Mouse (Mus musculus): ENCODE measurements around the gene Ifitm2.
A peak's percentile ranks its signal among the peaks of the same experiment; 100 is the strongest.

The Ifitm2 gene

DNA sequence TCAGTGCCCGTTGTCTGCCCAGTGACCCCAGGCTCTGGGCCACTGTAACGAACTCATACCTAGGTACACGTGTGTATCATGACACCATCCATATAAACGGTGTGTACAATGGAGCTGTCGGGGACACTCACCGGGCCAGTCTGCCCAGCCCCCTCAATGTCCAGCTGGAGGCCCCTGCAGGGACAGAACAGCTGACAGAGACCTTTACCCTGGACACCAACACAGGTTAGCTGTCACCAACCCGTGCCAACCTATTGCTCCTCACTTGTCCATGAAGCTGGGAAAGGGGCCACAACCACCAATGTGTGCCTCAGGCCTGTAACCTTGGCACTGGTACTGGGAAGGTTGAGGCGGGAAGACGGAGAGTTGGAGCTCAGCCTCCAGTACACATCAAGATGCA is 13.4 kb downstream of the Ifitm2 start:
- DNase-seq = no peak

- peak; percentile 84 to 86 for DNase-seq
Measured at GRCm38 (mm10) chr7:140941222-140942051, 14.3 kb downstream of the Ifitm2 start, which contains the start of gene Pgghg. Pgghg (plus strand) TSS chr7:140941391.

DNA sequence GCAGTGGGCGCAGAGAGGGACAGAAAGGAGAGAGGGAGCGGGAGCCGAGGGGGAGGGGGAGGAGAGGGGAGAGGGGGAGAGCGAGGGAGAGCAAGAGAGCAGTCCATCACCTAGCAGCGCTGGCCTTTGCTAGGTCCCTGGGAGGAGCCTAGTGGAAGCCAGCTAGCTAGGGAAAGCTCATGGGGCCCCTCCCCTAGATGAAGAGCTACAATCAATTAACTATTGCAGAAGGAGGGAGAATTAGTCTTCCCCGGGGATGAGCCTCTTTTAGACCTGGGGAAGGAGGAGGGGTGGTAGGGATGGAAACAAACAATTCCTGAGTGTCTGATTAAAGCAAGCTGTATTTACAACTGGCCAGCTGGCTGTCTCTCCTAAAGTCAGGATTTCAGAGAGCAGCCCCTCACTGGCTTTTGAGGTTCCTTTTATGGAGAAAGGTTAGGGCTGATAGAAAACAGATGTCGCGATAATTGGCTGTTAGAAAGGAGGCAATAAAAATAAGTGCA is 16.1 kb downstream of the Ifitm2 start:
- DNase-seq = no peak

DNA sequence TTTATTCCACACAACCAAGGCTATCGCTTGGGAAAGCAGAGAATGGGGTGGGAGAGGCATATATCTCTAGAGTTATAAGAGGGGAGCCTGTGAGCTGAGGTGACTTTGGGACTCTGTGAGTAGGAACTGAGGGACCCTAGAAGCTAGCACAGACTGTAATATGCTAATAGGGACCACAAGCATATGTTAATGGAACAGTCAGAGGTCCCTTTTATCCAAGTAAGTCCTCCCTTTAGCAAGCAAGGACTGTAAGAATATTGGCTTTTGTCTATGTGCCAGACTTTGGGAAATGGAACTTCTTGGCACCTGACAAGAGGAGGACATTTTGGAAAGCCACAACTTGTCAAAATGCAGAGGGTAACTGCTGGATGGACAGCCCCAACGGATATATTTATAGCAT is 16.9 kb downstream of the Ifitm2 start:
- no peak for DNase-seq

GRCm38 (mm10) chr7:140938436-140938835 is 17.4 kb downstream of the Ifitm2 start:
- no peak for DNase-seq

- DNase-seq = no peak
Measured at GRCm38 (mm10) chr7:140927181-140927580, 28.6 kb downstream of the Ifitm2 start.

DNA sequence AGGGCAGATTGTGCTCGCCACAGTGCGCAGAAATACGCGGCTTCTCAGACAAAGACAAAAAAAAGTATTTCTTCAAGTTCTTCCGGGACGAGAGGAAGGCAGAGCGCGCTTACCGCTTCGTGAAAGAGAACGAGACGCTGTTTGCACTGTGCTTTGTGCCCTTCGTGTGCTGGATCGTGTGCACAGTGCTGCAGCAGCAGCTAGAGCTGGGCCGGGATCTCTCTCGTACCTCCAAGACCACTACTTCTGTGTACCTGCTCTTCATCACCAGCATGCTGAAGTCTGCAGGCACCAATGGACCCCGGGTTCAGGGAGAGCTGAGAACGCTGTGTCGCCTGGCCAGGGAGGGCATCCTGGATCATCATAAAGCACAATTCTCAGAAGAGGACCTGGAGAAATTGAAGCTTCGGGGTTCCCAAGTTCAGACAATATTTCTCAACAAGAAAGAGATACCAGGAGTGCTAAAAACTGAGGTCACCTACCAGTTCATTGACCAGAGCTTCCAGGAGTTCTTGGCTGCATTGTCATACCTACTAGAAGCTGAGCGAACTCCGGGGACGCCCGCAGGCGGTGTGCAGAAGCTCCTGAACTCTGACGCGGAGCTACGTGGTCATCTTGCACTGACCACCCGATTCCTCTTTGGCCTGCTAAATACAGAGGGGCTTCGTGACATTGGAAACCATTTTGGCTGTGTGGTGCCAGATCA is 32.6 kb downstream of the Ifitm2 start:
- no peak for DNase-seq

DNA sequence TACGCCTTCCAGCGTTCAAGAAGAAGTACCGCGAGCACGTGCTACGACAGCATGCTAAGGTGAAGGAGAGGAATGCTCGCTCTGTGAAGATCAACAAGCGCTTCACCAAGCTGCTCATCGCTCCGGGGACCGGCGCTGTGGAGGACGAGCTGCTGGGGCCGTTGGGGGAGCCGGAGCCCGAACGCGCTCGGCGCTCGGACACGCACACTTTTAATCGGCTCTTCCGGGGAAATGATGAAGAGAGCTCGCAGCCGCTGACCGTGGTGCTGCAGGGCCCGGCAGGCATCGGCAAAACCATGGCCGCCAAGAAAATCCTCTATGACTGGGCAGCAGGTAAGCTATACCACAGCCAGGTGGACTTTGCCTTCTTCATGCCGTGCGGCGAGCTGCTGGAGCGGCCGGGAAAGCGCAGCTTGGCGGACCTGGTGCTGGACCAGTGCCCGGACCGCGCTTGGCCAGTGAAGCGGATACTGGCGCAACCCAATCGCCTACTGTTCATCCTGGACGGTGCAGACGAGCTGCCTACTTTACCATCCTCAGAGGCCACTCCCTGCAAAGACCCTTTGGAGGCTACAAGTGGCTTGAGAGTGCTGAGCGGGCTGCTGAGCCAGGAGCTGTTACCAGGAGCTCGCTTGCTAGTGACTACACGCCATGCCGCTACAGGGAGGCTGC is 33.3 kb downstream of the Ifitm2 start:
- peak; percentile 93 to 94 for DNase-seq

- DNase-seq = no peak
Measured at GRCm38 (mm10) chr7:140921225-140921975, 34.4 kb downstream of the Ifitm2 start.

DNA sequence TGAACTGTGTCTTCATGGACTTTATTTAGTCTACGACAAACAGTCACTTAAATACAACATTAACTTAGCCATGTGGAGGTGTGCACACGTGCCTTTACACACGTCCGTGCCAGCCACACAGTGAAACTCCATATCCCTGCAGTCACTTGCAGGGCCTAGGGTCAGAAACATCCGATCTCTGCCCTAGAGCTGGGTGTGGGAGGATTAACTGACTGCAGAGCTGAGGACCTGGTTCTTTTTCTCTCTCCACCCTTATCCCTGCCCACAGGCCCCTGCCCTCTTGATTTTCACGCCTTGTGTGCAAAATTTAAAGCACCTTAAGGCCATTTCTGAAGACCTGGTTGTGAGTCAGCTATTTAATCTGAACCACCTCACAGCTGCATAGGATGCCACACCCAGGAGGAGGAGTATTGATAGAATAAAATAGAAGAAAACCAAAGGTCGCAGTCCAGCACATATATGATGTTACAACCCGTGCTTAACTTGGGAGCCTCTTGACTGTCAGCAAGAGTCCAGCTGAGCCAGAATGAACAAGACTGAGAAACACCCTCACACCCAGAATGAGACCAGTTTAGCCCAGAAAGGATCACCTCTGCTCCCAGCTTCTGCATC is 35.3 kb downstream of the Ifitm2 start, which contains the start of gene Nlrp6:
Gene Nlrp6, plus strand, starts transcription at position 485 of the 612 bp plus-strand sequence.
- DNase-seq = no peak

- DNase-seq = no peak
Measured at GRCm38 (mm10) chr7:140919911-140920310, 35.9 kb downstream of the Ifitm2 start.

DNA sequence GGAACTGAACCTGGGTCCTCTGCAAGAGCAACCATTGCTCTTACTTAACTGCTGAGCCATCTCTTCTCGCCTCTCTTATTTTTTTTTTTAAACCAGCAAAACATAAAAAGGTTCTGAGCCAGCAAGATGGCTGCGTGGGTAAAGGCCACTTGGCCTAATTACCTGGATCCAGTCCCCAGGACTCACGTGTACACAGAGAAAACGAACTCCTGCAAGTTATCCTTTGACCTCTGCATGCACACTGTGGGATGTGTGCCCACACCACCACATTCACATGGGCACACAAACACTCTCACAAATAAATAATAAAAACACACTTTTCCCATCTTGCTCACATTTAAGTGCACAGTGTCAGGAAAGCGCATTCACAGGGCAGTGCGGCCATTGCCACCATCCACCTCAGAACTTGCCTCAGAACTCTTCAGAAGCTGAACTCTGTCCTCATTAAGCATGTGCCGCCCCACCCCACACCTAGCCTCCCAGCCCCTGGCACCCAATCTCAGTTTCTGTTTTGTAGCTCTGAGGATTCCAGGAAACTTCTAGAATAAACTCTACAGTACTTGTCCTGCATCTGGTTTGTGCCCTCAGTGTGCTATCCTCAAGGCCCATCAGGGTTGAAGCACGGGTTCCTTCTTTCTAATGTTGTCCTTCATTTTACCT is 41.6 kb downstream of the Ifitm2 start:
- DNase-seq = peak; percentile 80 to 84

DNA sequence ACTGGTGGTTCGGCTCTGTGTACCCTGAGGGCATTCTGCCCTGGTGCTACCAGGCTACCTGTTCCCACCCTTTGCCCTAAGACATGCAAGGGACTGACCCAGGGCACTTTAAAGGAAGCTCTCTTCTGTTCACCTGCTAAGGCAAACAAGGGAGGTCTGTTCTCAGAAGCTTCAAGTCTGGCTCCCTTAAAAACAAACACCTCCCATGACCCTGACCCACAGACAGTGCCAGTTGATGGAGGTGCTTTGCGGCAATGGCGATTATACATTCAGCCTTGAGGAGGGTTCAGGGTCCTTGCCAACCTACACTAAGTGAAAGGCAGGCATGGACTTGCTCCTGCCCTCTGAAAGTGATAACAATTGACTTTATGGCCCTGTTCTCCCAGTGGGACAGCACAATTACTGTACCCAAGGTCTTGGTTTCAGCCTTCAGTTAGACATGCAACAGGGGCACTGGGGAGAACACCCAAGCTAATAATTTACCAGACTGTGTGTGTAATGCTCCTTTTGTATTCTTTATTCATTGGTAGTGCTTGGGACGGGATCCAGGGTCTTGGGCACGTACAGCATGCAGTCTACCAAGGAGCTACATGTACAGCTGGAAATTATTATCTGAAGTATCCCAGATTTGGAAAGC is 42.8 kb downstream of the Ifitm2 start:
- DNase-seq = peak; percentile 59 to 68

- no peak for DNase-seq
Measured at GRCm38 (mm10) chr7:140912293-140912692, 43.5 kb downstream of the Ifitm2 start.

GRCm38 (mm10) chr7:140908634-140909107 is 47.1 kb downstream of the Ifitm2 start:
- peak; percentile 88 to 90 for DNase-seq

DNA sequence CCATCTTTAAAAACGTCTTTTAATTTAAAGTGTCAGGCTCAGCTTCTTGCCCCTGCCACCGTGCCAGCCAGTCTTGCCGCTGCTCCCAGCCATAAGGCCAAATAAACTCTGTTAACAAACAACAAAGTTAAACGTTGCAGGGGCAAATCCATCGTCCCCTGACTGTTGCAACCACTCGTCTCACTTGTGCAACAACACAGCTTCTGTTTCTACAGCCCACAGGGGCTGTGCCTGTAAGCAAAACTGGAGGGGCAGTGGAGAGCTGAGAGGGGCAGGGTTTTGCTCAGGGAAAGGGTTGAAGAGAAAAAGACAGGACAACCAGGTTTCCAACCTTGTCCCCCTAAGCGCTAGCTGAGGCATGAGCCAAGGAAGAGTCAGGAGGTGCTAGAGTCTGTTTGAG is 47.6 kb downstream of the Ifitm2 start:
- DNase-seq = no peak

GRCm38 (mm10) chr7:140907697-140908096 is 48.1 kb downstream of the Ifitm2 start:
- DNase-seq = no peak

DNA sequence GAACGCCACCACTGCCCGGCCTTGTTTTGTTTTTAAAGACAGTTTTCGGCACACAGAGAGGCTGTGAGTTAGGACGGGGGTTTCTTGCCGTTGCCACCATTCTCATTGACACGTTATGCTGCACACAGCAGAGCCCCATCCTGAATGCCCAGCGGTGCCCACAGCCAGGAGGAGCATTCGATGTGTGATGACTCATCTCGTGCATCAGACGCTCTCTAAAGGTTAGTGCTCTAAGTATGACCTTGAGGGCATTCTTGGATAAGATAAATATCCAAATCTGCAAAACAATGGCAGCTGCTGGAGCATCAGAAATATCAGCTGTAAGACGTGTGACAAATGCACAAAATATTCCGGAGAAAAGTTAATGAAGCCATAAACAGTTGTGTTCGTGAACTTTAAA is 48.7 kb downstream of the Ifitm2 start:
- DNase-seq = no peak

DNA sequence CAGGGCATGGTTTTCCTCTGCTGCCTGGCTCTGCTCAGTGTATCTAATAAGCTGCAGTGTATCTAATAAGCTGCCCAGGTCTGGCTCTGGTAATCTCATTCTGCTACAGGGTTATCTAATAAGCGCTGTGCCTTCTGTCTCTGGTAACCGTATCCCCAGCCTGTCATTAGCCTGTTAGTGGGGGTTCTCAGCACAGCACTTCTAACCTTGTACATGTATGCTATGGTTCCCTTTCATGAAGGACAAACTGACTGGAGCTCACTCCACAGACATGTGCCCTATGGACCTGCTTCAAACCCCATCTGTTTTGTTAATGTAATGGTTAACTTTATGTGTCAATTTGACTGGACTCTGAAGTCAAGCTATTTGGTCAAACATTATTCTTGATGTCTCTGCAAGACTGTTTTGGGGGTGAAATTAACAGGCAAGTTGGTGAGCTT is 50.1 kb downstream of the Ifitm2 start:
- peak; percentile 55 to 78 for DNase-seq
